In the genomic region with DNA sequence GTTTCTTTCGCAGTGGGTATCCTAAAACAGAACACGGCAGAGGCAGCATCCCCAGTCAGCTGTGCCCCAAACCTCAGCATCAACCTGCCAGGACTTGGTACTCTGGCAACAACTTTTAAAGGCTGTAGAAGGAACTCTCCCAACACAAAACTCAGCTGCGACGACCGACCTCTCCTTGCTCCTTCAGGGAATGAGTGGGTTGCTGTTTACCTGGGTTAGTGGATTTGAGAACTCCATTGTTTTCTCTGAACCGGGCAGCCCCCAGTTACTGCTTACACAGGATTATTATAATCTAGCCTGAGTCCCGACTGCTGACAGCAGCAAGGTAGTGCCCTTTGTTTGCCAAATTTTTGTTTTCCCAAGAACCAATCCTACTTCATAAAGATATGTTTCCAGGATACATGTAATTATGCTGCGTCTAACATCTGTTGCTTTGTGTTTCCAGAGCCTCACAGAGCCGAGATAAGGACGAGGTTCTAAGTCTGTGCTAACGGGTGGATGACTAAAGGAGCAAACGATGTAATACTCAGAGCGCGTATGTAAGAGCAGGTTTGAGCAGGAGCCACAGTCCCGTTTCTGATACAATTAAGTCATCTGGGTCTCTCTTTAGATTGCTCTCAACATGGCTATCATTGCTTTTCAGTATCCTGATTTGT, we compare ENCODE assay signal across 20 mouse cellular contexts. TPM values are rescaled to one million over a fixed set of nuclear protein-coding genes. Genes with fewer than 3 reads are reported as not detected.
DNase-seq lines count a peak whose midpoint lies in the region; ATAC-seq lines count a peak whose summit lies in the region.
"Had no signal": no experiment of that assay in that cellular context is flagged by ENCODE, and none has a peak within 500 bp of the region (broad histone marks: within the 10 kb centered on the region; RNA-seq: fewer than 3 reads in every experiment).

No protein-coding gene starts in this region.

- DNase-seq in cerebellum, adult 9-10 months: peak; percentile 63
- no peak for DNase-seq in cerebellum, postnatal 4 days (ENCODE audit: low spot score in 2 of 2)
- DNase-seq in heart, adult 11 months: peak; percentile 68
- DNase-seq in retina, postnatal 1 day: peak; percentile 43
- DNase-seq in retina, embryonic 14.5 days (ENCODE audit: low spot score): no peak
- DNase-seq: adrenal gland, postnatal 14 days; forebrain, postnatal 0 days; gastrocnemius, postnatal 36 days; heart, adult 18-20 months; heart, postnatal 14 days had no signal

- ATAC-seq in heart, embryonic 11.5 days (replicated peaks; ENCODE audit: insufficient number of reproducible peaks, low FRiP score, low TSS enrichment): no peak
- ATAC-seq: activated CD4-positive, CD25-positive, alpha-beta regulatory T cell, adult 4 months; forebrain, embryonic 13.5 days; forebrain, postnatal 0 days; hindbrain, postnatal 0 days; Patski had no signal

- no peaks in the 10 kb centered on the region for H3K27me3 ChIP-seq in heart, embryonic 11.5 days (ENCODE audit: control insufficient read depth, insufficient read depth, low read length)
- H3K27me3 ChIP-seq: CH12.LX; forebrain, embryonic 13.5 days; heart, embryonic 15.5 days; hindbrain, embryonic 13.5 days had no signal

- H3K36me3 ChIP-seq in heart, embryonic 11.5 days (ENCODE audit: control insufficient read depth, insufficient read depth, low read length): no peaks in the 10 kb centered on the region
- H3K36me3 ChIP-seq: embryonic facial prominence, embryonic 10.5 days; heart, embryonic 10.5 days; heart, embryonic 15.5 days; hindbrain, embryonic 13.5 days had no signal

- no peaks in the 10 kb centered on the region for H3K4me1 ChIP-seq in heart, embryonic 11.5 days (ENCODE audit: control insufficient read depth, insufficient read depth, low read length)
- H3K4me1 ChIP-seq: forebrain, embryonic 13.5 days; heart, embryonic 10.5 days; heart, embryonic 15.5 days; hindbrain, embryonic 13.5 days had no signal

- no peak overlapping the region for H3K27ac ChIP-seq in heart, embryonic 11.5 days (ENCODE audit: low read depth, low read length)
- H3K27ac ChIP-seq: embryonic facial prominence, embryonic 10.5 days; forebrain, embryonic 13.5 days; heart, embryonic 10.5 days; heart, embryonic 15.5 days; hindbrain, embryonic 13.5 days; hindbrain, postnatal 0 days had no signal

- no peak overlapping the region for H3K4me2 ChIP-seq in heart, embryonic 11.5 days
- H3K4me2 ChIP-seq: forebrain, embryonic 13.5 days; heart, embryonic 15.5 days; hindbrain, embryonic 13.5 days had no signal

- H3K9ac ChIP-seq in heart, embryonic 11.5 days (ENCODE audit: low read depth, low read length): no peak overlapping the region
- H3K9ac ChIP-seq: forebrain, embryonic 13.5 days; forebrain, postnatal 0 days; heart, embryonic 15.5 days; hindbrain, embryonic 13.5 days had no signal

- no peaks in the 10 kb centered on the region for H3K9me3 ChIP-seq in heart, embryonic 11.5 days (replicated peaks; ENCODE audit: control insufficient read depth, low read length)
- H3K9me3 ChIP-seq: embryonic facial prominence, embryonic 10.5 days; forebrain, embryonic 13.5 days; heart, embryonic 10.5 days; heart, embryonic 15.5 days; hindbrain, embryonic 13.5 days had no signal

- no peak overlapping the region for H3K4me3 ChIP-seq in heart, embryonic 11.5 days (ENCODE audit: low read depth, low read length)
- H3K4me3 ChIP-seq: embryonic facial prominence, embryonic 10.5 days; forebrain, embryonic 13.5 days; heart, embryonic 10.5 days; heart, embryonic 15.5 days; hindbrain, embryonic 13.5 days had no signal

- 51% methylated on average over 15 of the region's 15 CpGs for WGBS in heart, embryonic 11.5 days (ENCODE audit: insufficient replicate concordance)

RNA-seq across cellular contexts. Expression of gene Neurod1, which starts 46.2 kb away (rescaled TPM):
- 0.18 TPM in 1 of 2 replicates, not detected in the other for polyA plus RNA-seq in heart, embryonic 11.5 days (2014; fragmentation: Nextera tagmentation; extraction: Ambion mirVana)
- polyA plus RNA-seq: activated CD4-positive, CD25-positive, alpha-beta regulatory T cell, adult 4 months; heart, embryonic 15.5 days; Patski had no signal

RNA-seq across cellular contexts. Expression of gene Cerkl, which starts 46.2 kb away (rescaled TPM):
- polyA plus RNA-seq in heart, embryonic 11.5 days (2014; fragmentation: Nextera tagmentation; extraction: Ambion mirVana): 0.14 and 1.2 TPM in 2 replicates
- polyA plus RNA-seq: Patski had no signal

Comparison
In these comparisons a context has a peak if more than half of its experiments do, and no peak if none do; other contexts are left out.
1. DNase-seq: peak in cerebellum, adult 9-10 months (single experiment), heart, adult 11 months (single experiment) and retina, postnatal 1 day (single experiment); none in cerebellum, postnatal 4 days (0 of 2) and retina, embryonic 14.5 days (single experiment).